Mouse (Mus musculus): ENCODE measurements around the gene Tcf7l2. TPM values are rescaled to one million over a fixed set of nuclear protein-coding genes. Genes with fewer than 3 reads are reported as not detected.

Gene Tcf7l2
- polyA plus RNA-seq, 1 experiment from 2014 or later = 225 TPM

- DNase-seq (ENCODE audit: low spot score) (no peak), ATAC-seq (ENCODE audit: insufficient number of reproducible peaks, low FRiP score, low TSS enrichment, low read depth) (no peak)
- 72% methylated on average over 2 of the region's 2 CpGs for WGBS
- no peak overlapping the region for H3K4me3 ChIP-seq (ENCODE audit: low read depth, low read length)
- no peak overlapping the region for H3K27ac ChIP-seq (replicated peaks; ENCODE audit: low read depth, low read length)
- H3K4me1 ChIP-seq (ENCODE audit: control insufficient read depth, insufficient read depth, low read length) = peaks cover 10% of the 10 kb centered on the region
- no peak overlapping the region for H3K9ac ChIP-seq (ENCODE audit: low read length)
- H3K9me3 ChIP-seq (ENCODE audit: control insufficient read depth, low read length) = no peaks in the 10 kb centered on the region
- no peaks in the 10 kb centered on the region for H3K36me3 ChIP-seq (ENCODE audit: control insufficient read depth, insufficient read depth, low read length)
- H3K27me3 ChIP-seq (ENCODE audit: control insufficient read depth, insufficient read depth, low read length) = no peaks in the 10 kb centered on the region
- H3K4me2 ChIP-seq (ENCODE audit: low read depth, severe bottlenecking) = no peak overlapping the region
These were observed 120.1 kb downstream of the Tcf7l2 start for GRCm38 (mm10) chr19:55861746-55862145.

GRCm38 (mm10) chr19:55862559-55862958, 120.9 kb downstream of the Tcf7l2 start:
- WGBS = 76% methylated on average over 3 of the region's 3 CpGs
- H3K4me2 ChIP-seq (ENCODE audit: low read depth, severe bottlenecking) = no peak overlapping the region
- ATAC-seq (ENCODE audit: insufficient number of reproducible peaks, low FRiP score, low TSS enrichment, low read depth) = no peak
- no peaks in the 10 kb centered on the region for H3K9me3 ChIP-seq (ENCODE audit: control insufficient read depth, low read length)
- no peaks in the 10 kb centered on the region for H3K36me3 ChIP-seq (ENCODE audit: control insufficient read depth, insufficient read depth, low read length)
- no peak overlapping the region for H3K27ac ChIP-seq (replicated peaks; ENCODE audit: low read depth, low read length)
- no peak overlapping the region for H3K4me3 ChIP-seq (ENCODE audit: low read depth, low read length)
- H3K4me1 ChIP-seq (ENCODE audit: control insufficient read depth, insufficient read depth, low read length) = peaks cover 14% of the 10 kb centered on the region
- no peak overlapping the region for H3K9ac ChIP-seq (ENCODE audit: low read length)
- no peaks in the 10 kb centered on the region for H3K27me3 ChIP-seq (ENCODE audit: control insufficient read depth, insufficient read depth, low read length)
- no peak for DNase-seq (ENCODE audit: low spot score)

GRCm38 (mm10) chr19:55865049-55865448, 123.4 kb downstream of the Tcf7l2 start:
- no peak overlapping the region for H3K4me3 ChIP-seq (ENCODE audit: low read depth, low read length)
- 97% methylated on average over 2 of the region's 2 CpGs for WGBS
- peaks cover 21% of the 10 kb centered on the region for H3K4me1 ChIP-seq (ENCODE audit: control insufficient read depth, insufficient read depth, low read length)
- H3K27ac ChIP-seq (replicated peaks; ENCODE audit: low read depth, low read length) = no peak overlapping the region
- H3K9ac ChIP-seq (ENCODE audit: low read length) = no peak overlapping the region
- ATAC-seq (ENCODE audit: insufficient number of reproducible peaks, low FRiP score, low TSS enrichment, low read depth) = no peak
- no peak for DNase-seq (ENCODE audit: low spot score)
- no peaks in the 10 kb centered on the region for H3K36me3 ChIP-seq (ENCODE audit: control insufficient read depth, insufficient read depth, low read length)
- no peaks in the 10 kb centered on the region for H3K27me3 ChIP-seq (ENCODE audit: control insufficient read depth, insufficient read depth, low read length)
- no peaks in the 10 kb centered on the region for H3K9me3 ChIP-seq (ENCODE audit: control insufficient read depth, low read length)
- no peak overlapping the region for H3K4me2 ChIP-seq (ENCODE audit: low read depth, severe bottlenecking)

GRCm38 (mm10) chr19:55865774-55866578, 124.4 kb downstream of the Tcf7l2 start:
- H3K27ac ChIP-seq (replicated peaks; ENCODE audit: low read depth, low read length) = no peak overlapping the region
- H3K36me3 ChIP-seq (ENCODE audit: control insufficient read depth, insufficient read depth, low read length) = no peaks in the 10 kb centered on the region
- 85% methylated on average over 13 of the region's 13 CpGs for WGBS

GRCm38 (mm10) chr19:55867255-55867654, 125.6 kb downstream of the Tcf7l2 start:
- Histone ChIP-seq H3K4me2 (ENCODE audit: low read depth, severe bottlenecking) (no peak overlapping the region), H3K36me3 (ENCODE audit: control insufficient read depth, insufficient read depth, low read length) (no peaks in the 10 kb centered on the region), H3K4me1 (ENCODE audit: control insufficient read depth, insufficient read depth, low read length) (peaks cover 21% of the 10 kb centered on the region), H3K27me3 (ENCODE audit: control insufficient read depth, insufficient read depth, low read length) (no peaks in the 10 kb centered on the region), H3K9me3 (ENCODE audit: control insufficient read depth, low read length) (no peaks in the 10 kb centered on the region), H3K27ac (replicated peaks; ENCODE audit: low read depth, low read length) (no peak overlapping the region), H3K4me3 (ENCODE audit: low read depth, low read length) (no peak overlapping the region), H3K9ac (ENCODE audit: low read length) (no peak overlapping the region)
- ATAC-seq (ENCODE audit: insufficient number of reproducible peaks, low FRiP score, low TSS enrichment, low read depth) (no peak), DNase-seq (ENCODE audit: low spot score) (no peak)
- 80% methylated on average over 6 of the region's 6 CpGs for WGBS

More at GRCm38 (mm10) chr19:55865774-55866578, 124.4 kb downstream of the Tcf7l2 start:
- Histone ChIP-seq H3K4me1 (ENCODE audit: control insufficient read depth, insufficient read depth, low read length) (peaks cover 21% of the 10 kb centered on the region), H3K9ac (ENCODE audit: low read length) (no peak overlapping the region), H3K4me2 (ENCODE audit: low read depth, severe bottlenecking) (no peak overlapping the region), H3K4me3 (ENCODE audit: low read depth, low read length) (no peak overlapping the region), H3K27me3 (ENCODE audit: control insufficient read depth, insufficient read depth, low read length) (no peaks in the 10 kb centered on the region), H3K9me3 (ENCODE audit: control insufficient read depth, low read length) (no peaks in the 10 kb centered on the region)
- no peak for DNase-seq (ENCODE audit: low spot score)
- ATAC-seq (ENCODE audit: insufficient number of reproducible peaks, low FRiP score, low TSS enrichment, low read depth) = no peak

GRCm38 (mm10) chr19:55867905-55868304, 126.3 kb downstream of the Tcf7l2 start:
- DNase-seq (ENCODE audit: low spot score) = no peak
- no peak overlapping the region for H3K27ac ChIP-seq (replicated peaks; ENCODE audit: low read depth, low read length)

GRCm38 (mm10) chr19:55868597-55868996, 127.0 kb downstream of the Tcf7l2 start:
- H3K4me2 ChIP-seq (ENCODE audit: low read depth, severe bottlenecking) = no peak overlapping the region
- WGBS = 92% methylated on average over 4 of the region's 4 CpGs
- DNase-seq (ENCODE audit: low spot score) = no peak
- no peak overlapping the region for H3K9ac ChIP-seq (ENCODE audit: low read length)
- no peaks in the 10 kb centered on the region for H3K36me3 ChIP-seq (ENCODE audit: control insufficient read depth, insufficient read depth, low read length)
- H3K4me3 ChIP-seq (ENCODE audit: low read depth, low read length) = no peak overlapping the region
- no peak for ATAC-seq (ENCODE audit: insufficient number of reproducible peaks, low FRiP score, low TSS enrichment, low read depth)
- no peaks in the 10 kb centered on the region for H3K27me3 ChIP-seq (ENCODE audit: control insufficient read depth, insufficient read depth, low read length)
- H3K9me3 ChIP-seq (ENCODE audit: control insufficient read depth, low read length) = no peaks in the 10 kb centered on the region
- H3K27ac ChIP-seq (replicated peaks; ENCODE audit: low read depth, low read length) = no peak overlapping the region
- H3K4me1 ChIP-seq (ENCODE audit: control insufficient read depth, insufficient read depth, low read length) = peaks cover 16% of the 10 kb centered on the region

More at GRCm38 (mm10) chr19:55867905-55868304, 126.3 kb downstream of the Tcf7l2 start:
- Histone ChIP-seq H3K9me3 (ENCODE audit: control insufficient read depth, low read length) (no peaks in the 10 kb centered on the region), H3K9ac (ENCODE audit: low read length) (no peak overlapping the region; the same call in 1 of the 2 replicates), H3K4me2 (ENCODE audit: low read depth, severe bottlenecking) (no peak overlapping the region), H3K4me3 (ENCODE audit: low read depth, low read length) (no peak overlapping the region), H3K4me1 (ENCODE audit: control insufficient read depth, insufficient read depth, low read length) (peaks cover 20% of the 10 kb centered on the region), H3K27me3 (ENCODE audit: control insufficient read depth, insufficient read depth, low read length) (no peaks in the 10 kb centered on the region), H3K36me3 (ENCODE audit: control insufficient read depth, insufficient read depth, low read length) (no peaks in the 10 kb centered on the region)
- no peak for ATAC-seq (ENCODE audit: insufficient number of reproducible peaks, low FRiP score, low TSS enrichment, low read depth)
- 45% methylated on average over 3 of the region's 3 CpGs for WGBS

- ATAC-seq (ENCODE audit: insufficient number of reproducible peaks, low FRiP score, low TSS enrichment, low read depth) (no peak), DNase-seq (ENCODE audit: low spot score) (no peak)
- Histone ChIP-seq H3K4me2 (ENCODE audit: low read depth, severe bottlenecking) (no peak overlapping the region), H3K9ac (ENCODE audit: low read length) (no peak overlapping the region), H3K27me3 (ENCODE audit: control insufficient read depth, insufficient read depth, low read length) (no peaks in the 10 kb centered on the region), H3K27ac (replicated peaks; ENCODE audit: low read depth, low read length) (no peak overlapping the region), H3K9me3 (ENCODE audit: control insufficient read depth, low read length) (no peaks in the 10 kb centered on the region), H3K4me3 (ENCODE audit: low read depth, low read length) (no peak overlapping the region), H3K36me3 (ENCODE audit: control insufficient read depth, insufficient read depth, low read length) (no peaks in the 10 kb centered on the region), H3K4me1 (ENCODE audit: control insufficient read depth, insufficient read depth, low read length) (peaks cover 15% of the 10 kb centered on the region)
- 72% methylated on average over 12 of the region's 12 CpGs for WGBS
These were observed 129.2 kb downstream of the Tcf7l2 start for GRCm38 (mm10) chr19:55870825-55871224.

Measured in limb, embryonic 11.5 days (tissue).